Mouse (Mus musculus) C2C12 (cell line): ENCODE measurements around the gene Zfp618. TPM values are rescaled to one million over a fixed set of nuclear protein-coding genes. Genes with fewer than 3 reads are reported as not detected.
A peak's percentile ranks its signal among the peaks of the same experiment; 100 is the strongest.

ENCODE experiments used
- H3K27me3 ChIP-seq: one replicate; pipeline ENCODE4 v1.6.1; 2011; ENCODE audit not compliant: control insufficient read depth, insufficient read depth, insufficient read length
- H3K36me3 ChIP-seq: one replicate; pipeline ENCODE4 v1.6.1; 2011; ENCODE audit not compliant: control insufficient read depth, insufficient read depth
- H3K4me3 ChIP-seq: one replicate; pipeline ENCODE4 v1.5.1; 2011; ENCODE audit warnings: mild to moderate bottlenecking, control low read depth; ENCODE audit not compliant: poor library complexity, insufficient read depth, severe bottlenecking
- H3K79me2 ChIP-seq: one replicate; pipeline ENCODE4 v1.6.1; 2011; ENCODE audit not compliant: control insufficient read depth, insufficient read depth
- H3K79me3 ChIP-seq: one replicate; pipeline ENCODE4 v1.6.1; 2011; ENCODE audit warnings: low read depth, control low read depth
- H3ac ChIP-seq: one replicate; pipeline ENCODE3; 2011; ENCODE audit warnings: low read depth; ENCODE audit not compliant: control insufficient read depth, insufficient read length
- CEBPB ChIP-seq: IDR thresholded peaks from one replicate; pipeline ENCODE4 v1.6.1; 2011; ENCODE audit warnings: low read depth, mild to moderate bottlenecking, control low read depth, moderate library complexity
- CTCF ChIP-seq: IDR thresholded peaks from one replicate; pipeline ENCODE4 v1.5.1; 2011; ENCODE audit not compliant: control insufficient read depth, insufficient read depth, insufficient read length
- FOSL1 ChIP-seq: IDR thresholded peaks from one replicate; pipeline ENCODE4 v1.8.0; 2011; ENCODE audit warnings: mild to moderate bottlenecking, low read length; ENCODE audit not compliant: poor library complexity, insufficient read depth, severe bottlenecking
- MAX ChIP-seq: IDR thresholded peaks from one replicate; pipeline ENCODE4 v1.6.1; 2011; ENCODE audit warnings: mild to moderate bottlenecking, control low read depth
- MYOD1 ChIP-seq: IDR thresholded peaks from one replicate; pipeline ENCODE4 v1.6.1; 2011; ENCODE audit warnings: low read depth; ENCODE audit not compliant: control insufficient read depth, insufficient read length
- MYOG ChIP-seq: IDR thresholded peaks from one replicate; pipeline ENCODE4 v1.6.1; 2011; ENCODE audit not compliant: control insufficient read depth, insufficient read length; ENCODE audit errors: extremely low read depth
- USF1 ChIP-seq: IDR thresholded peaks from one replicate; pipeline ENCODE4 v1.6.1; 2011; ENCODE audit warnings: low read depth, mild to moderate bottlenecking, control low read depth, moderate library complexity
- polyA plus RNA-seq: library from polyadenylated mRNA; unstranded; fragments of >200 nt; fragmentation: generic; extraction: Trizol; gene quantifications from one replicate; pipeline ENCODE4 v1.2.1, GENCODE M21; 2012; ENCODE audit warnings: missing spikeins

Zfp618 gene
- polyA plus RNA-seq, 1 experiment = 0.01 TPM

- Histone ChIP-seq H3ac (no peak overlapping the region), H3K79me3 (no peaks in the 10 kb centered on the region), H3K79me2 (no peaks in the 10 kb centered on the region), H3K4me3 (no peak overlapping the region), H3K27me3 (peaks cover 18% of the 10 kb centered on the region), H3K36me3 (no peaks in the 10 kb centered on the region)
- TF ChIP-seq CTCF (no peak), MYOG (no peak), CEBPB (no peak), USF1 (no peak), MYOD1 (no peak), MAX (no peak), FOSL1 (no peak)
Measured at GRCm38 (mm10) chr4:63156726-63157634, 191.6 kb downstream of the Zfp618 start.

DNA sequence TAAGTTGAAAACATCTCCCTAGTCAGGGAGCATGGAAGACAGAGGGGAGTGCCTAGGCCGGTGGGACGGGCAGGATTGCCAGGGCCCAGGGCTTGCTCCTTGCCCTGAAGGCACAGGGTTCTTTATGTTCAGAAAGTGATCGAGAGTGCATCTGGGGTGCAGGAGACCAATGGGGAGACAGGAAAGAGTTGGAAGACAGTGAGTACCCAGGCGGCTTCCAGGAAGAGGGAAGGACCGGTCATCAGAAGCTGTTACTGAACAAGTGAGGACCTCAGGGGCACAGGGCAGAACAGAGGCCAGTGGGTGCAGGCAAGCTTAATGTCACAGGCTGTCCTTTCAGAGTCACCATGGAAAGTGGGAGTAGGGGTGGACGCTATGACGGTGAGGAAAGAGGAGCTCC is 192.8 kb downstream of the Zfp618 start:
- Histone ChIP-seq H3ac (no peak overlapping the region), H3K79me3 (no peaks in the 10 kb centered on the region), H3K4me3 (no peak overlapping the region), H3K36me3 (no peaks in the 10 kb centered on the region), H3K79me2 (no peaks in the 10 kb centered on the region), H3K27me3 (peaks cover 18% of the 10 kb centered on the region)
- no peak for TF ChIP-seq MAX
- TF ChIP-seq CTCF = no peak
- TF ChIP-seq CEBPB = no peak
- TF ChIP-seq MYOD1 = no peak
- TF ChIP-seq USF1 = no peak
- no peak for TF ChIP-seq FOSL1
- no peak for TF ChIP-seq MYOG

GRCm38 (mm10) chr4:63158961-63159592 is 193.7 kb downstream of the Zfp618 start:
- TF ChIP-seq CTCF (peak; percentile 46), USF1 (no peak)
- no peaks in the 10 kb centered on the region for H3K36me3 ChIP-seq
- H3ac ChIP-seq = no peak overlapping the region
- H3K27me3 ChIP-seq = peaks cover 13% of the 10 kb centered on the region
- no peak overlapping the region for H3K4me3 ChIP-seq
- no peaks in the 10 kb centered on the region for H3K79me2 ChIP-seq
- no peaks in the 10 kb centered on the region for H3K79me3 ChIP-seq

- TF ChIP-seq MYOG (no peak), USF1 (no peak), CEBPB (no peak), MYOD1 (no peak)
- no peaks in the 10 kb centered on the region for H3K79me2 ChIP-seq
- no peak overlapping the region for H3K4me3 ChIP-seq
- H3K36me3 ChIP-seq = no peaks in the 10 kb centered on the region
- peaks cover 15% of the 10 kb centered on the region for H3K27me3 ChIP-seq
- no peaks in the 10 kb centered on the region for H3K79me3 ChIP-seq
- no peak overlapping the region for H3ac ChIP-seq
Measured at GRCm38 (mm10) chr4:63165636-63166035, 200.3 kb downstream of the Zfp618 start.

DNA sequence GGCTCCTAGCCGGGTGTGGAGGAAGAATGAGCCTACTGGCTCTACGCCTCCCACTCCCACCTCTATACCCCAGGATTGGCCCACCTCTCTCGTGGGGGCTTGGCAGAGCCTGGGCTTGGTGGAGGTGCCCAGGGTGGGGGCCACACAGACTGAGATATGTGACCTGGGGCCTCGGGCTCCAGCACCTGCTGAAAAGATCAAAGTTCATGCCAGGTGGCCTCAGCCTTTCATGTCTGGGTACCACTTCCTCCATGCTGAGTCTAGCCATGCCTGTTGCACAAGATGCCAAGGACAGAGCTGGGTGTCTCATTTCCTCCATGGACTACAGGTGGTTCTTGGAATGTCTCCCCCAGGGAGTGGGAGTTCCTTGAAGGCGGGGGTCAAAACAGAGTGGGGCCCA is 200.9 kb downstream of the Zfp618 start:
- H3ac ChIP-seq = no peak overlapping the region
- no peak for TF ChIP-seq FOSL1
- TF ChIP-seq MAX = no peak
- no peak for TF ChIP-seq CEBPB
- H3K27me3 ChIP-seq = peaks cover 21% of the 10 kb centered on the region
- no peaks in the 10 kb centered on the region for H3K79me3 ChIP-seq
- H3K79me2 ChIP-seq = no peaks in the 10 kb centered on the region
- H3K36me3 ChIP-seq = no peaks in the 10 kb centered on the region
- H3K4me3 ChIP-seq = no peak overlapping the region

GRCm38 (mm10) chr4:63170061-63170460 is 204.7 kb downstream of the Zfp618 start:
- no peak for TF ChIP-seq CTCF
- Histone ChIP-seq H3K27me3 (peaks cover 27% of the 10 kb centered on the region), H3ac (no peak overlapping the region), H3K36me3 (no peaks in the 10 kb centered on the region), H3K79me2 (no peaks in the 10 kb centered on the region), H3K4me3 (no peak overlapping the region), H3K79me3 (no peaks in the 10 kb centered on the region)
